Mouse (Mus musculus) lung, postnatal 0 days (tissue): ENCODE measurements around the gene Fbxw8.

Experiments used
- CTCF ChIP-seq: IDR thresholded peaks from 2 replicates; pipeline ENCODE4 v1.5.1; 2016; ENCODE audit warnings: antibody characterized with exemption, mild to moderate bottlenecking
- EP300 ChIP-seq: IDR thresholded peaks from 2 replicates; pipeline ENCODE4 v1.6.1; 2016; ENCODE audit warnings: antibody characterized with exemption, mild to moderate bottlenecking, control low read depth

DNA sequence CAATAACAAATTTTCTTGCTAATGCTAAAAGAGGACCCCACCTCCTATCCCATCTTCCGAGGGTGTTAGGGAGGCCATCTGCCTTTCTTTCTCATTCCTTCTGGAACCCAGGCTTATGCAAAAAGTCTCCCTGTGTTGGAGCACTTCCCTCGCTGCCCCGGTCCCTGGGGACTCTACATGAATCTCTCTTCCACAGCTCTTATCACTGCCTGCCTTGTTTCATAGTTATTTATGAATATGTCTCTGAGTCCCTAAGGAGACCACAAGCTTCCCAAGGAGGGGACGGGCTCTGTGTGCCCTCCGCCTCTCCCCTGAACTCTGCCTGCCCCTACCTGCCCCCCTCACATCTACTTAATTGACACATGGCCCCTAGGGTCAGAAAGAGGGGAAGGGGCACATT, 44.4 kb upstream of the Fbxw8 start:
- TF ChIP-seq EP300 (no peak), CTCF (no peak)
